Mouse (Mus musculus) megakaryocyte progenitor cell, adult 5-6 weeks (primary cell): ENCODE measurements at regions not wholly inside any gene's neighbourhood (a gene's known extent, or its start where the extent isn't known, plus 50 kb on each side); places are given as distances from the start of the nearest gene placed in this dataset.

Experiments used
- ATAC-seq: replicated peaks from 2 replicates; pipeline ENCODE4 v1.8.0; 2016; ENCODE audit warnings: mild to moderate bottlenecking, moderate TSS enrichment, inconsistent platforms; ENCODE audit not compliant: poor library complexity

DNA sequence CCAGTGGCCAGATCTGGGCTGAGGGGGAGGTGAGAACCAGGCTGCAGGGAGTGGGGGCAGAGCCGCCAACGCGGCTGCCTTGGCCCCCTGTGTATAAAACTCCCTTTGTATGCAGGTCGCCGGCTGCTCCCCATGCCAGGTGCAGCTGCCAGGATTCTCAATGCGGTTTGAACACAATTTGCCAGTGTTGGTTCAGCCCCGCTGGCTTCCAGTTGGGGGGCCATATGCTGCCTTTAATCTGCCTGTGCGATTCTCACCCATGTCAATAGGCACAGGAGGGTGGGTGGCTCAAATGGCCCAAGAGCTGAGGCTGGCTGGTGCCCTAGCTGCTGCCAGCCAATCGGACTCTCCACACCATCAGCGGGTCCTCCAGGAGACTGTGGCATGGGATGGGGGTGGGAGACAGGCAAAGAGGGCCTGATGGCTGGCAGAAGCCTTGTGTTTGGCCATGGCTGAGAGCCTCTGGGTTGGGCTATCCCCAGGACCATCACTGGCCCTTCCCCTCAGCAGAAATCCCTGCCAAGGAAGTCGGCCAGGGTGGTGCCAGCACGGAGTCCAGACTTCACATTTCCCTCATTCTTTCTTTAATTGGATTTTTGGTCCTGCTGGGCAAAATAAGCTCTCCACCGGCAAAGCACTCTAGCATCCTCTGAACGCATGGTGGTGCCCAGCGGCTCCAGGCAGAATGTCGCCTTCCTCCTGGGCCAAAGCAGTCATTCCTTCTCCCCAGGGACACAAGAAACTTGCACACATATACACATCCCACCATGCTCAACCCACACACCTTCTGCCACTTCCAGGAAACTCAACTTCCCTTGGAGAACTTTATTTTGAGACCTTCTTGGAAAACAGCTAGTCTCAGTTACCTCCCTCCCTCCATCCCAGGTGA lies 338.0 kb downstream of the Bcor start:
- ATAC-seq: no peak

DNA sequence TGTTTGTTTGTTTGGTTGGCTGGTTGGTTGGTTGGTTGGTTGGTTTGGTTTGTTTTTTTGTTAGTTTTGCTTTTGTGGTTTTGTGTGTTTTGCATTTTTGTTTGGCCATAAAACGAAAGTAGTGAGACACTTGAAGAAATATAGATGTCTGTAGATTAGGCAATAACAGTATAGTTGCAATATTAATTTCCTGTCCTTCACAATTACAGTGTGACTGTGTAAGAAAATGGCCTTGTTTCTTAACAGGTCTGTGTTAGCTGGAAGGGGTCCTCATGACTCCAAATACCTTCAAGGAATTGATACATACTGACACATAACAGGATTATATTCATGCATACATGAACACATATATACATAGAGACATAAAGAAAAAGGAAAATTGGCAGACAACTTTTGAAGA lies 334.2 kb downstream of the Bcor start:
- ATAC-seq: peak; percentile 52

DNA sequence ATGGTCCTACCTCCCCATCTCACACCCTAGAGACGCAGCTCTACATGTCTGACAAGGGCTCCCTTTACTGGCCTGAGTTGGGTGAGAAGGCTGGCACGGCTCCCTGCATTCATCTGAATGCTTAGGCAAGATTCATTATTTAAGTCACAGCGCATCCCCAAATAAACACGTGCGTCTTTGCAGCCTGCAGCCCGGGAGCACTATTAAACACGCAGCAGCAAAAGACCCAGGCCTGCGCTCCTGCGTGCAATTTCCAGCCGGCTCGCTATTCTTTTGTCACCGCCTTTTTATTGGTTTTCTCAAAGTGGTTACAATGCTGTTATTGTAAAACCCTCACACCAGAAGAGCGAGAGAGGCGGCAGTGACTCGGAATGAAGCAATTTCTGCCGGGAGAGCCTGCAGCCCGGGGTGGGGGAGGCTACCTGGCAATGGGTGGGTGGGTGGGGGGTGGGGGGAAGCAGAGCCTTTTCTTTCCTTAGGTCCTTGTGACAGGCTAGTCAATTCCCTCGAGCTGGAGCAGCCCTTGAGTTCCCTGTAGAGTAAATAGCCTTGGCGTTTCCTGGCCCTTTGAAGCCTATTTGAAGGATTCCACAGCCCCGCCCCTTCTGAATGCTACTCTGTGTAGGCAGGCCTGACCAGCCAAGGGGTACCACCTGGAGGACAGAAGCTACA lies 333.3 kb downstream of the Bcor start:
- ATAC-seq: no peak

DNA sequence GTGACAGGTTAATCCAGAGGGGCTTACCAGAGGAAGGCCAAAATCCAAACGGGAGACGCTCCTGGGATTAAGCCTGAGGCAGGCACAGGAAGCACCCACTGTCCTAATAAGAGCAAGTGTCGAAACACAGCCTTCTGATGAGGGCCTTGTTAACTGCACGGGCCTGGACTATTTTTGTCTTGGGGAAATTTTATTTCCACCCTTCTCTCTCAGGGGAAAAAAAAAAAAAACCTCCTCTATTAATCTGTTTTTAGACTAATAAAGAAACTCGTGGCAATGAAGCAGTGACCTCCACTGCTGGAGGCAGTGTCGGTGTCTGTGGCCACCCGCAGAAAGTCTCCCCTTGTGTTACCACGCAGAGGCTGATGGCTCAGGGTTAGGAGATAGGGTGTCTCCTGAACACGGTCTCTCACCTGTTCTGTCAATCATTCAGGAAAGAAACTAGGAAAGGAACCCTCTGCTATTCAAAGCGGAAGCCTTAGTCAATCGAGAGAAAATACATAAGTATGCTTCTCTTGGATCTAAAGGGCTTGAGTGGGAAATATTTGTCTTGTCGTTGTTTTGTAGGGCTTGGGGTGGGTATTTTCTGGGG lies 330.6 kb downstream of the Bcor start:
- ATAC-seq: no peak

DNA sequence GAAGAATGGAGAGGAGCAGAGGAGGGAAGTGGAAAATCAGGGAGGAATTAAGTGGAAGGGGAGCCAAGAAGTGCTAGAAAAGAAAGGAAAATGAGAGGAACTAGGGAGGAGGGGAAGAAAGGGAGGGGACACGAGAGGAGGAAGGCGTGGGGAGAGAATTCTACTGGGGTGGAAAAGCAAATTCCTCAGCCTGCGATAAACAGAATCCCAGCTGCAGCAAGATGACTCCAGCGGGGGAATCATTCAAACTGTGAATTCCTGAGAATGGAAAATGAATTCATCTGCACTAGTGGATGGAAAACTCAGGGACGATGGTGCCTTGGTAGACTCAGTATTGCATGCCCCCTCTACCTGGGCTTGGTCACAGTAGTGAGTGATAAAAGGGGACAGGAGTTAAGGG lies 322.6 kb downstream of the Bcor start:
- ATAC-seq: no peak

DNA sequence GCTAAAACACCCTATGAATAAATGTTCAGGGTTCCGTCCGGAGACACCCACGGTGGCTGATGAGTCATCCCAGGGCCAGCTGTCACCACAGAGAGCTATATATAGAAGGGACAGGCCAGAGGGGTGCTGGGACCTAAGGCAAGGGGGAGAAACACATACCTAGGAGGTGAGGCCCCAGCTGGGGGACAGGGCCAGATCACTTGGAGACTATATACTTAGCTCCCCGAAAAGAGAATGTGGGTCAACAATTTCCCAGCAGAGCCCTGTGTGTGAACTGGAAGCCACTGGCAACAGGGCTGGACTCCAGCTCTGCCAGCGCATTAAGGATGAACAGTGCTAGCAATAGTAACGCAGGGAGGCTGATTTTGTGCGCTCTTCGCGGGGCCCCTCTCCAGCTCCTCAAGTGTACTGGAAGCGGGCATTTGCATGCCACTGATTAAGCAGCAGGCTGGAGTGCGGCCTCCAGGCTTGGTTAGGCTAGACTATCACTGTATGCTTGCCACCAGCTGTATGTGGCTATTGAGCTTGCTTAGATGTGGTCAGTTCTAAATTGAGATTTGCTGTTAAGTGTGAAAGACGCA lies 320.4 kb downstream of the Bcor start:
- ATAC-seq: peak; percentile 55

DNA sequence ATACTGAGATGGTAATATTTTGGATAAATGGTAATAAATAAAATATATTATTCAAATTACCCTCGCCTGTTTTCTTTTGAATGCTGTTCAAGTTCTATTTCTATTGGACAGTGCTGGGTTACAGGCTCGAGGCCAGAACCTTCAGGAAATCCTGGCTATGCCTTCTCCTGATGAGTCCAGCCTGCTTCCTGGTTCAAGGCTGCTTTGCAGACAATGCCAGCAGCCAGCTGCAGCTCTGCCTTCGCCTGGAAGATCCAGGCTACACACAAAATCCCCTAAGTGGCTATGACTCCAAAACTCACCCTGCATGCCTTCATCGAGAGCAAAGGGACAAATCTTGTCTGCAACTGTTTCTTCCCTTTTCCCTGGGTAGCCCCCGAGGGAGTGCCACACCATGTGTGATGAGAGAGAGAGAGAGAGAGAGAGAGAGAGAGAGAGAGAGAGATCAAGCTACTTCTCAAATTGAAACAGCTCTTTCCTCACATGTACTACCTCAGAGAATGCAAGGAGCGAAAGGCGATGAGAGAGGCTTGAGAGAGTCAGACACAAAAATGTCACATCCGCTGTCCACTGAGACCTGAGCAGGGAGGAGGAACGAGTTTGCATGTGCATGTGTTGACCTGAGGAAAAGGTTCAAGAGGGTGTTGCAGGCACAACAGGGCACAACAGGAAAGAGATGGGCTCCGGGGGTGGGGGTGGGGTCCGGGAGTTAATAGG lies 319.7 kb downstream of the Bcor start:
- ATAC-seq: no peak

DNA sequence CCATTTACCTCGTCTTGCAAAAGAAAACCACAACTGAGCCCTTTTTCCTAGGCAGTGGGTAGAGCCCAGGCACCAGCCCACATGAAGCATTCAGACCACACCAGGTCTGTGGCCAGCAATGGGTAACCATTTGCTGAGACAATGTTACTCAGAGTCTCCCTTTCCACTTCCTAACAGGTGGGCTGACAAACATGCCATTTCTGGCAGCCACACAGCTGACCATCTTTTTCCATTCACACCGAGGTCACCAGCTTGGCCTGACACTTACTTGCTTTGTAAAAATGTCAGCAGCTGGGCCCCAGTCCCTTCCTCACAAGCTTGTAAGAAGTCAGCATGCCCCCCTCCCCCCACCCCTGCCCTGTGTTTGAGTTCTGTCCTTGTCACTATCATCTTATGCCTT lies 314.6 kb downstream of the Bcor start:
- ATAC-seq: no peak

DNA sequence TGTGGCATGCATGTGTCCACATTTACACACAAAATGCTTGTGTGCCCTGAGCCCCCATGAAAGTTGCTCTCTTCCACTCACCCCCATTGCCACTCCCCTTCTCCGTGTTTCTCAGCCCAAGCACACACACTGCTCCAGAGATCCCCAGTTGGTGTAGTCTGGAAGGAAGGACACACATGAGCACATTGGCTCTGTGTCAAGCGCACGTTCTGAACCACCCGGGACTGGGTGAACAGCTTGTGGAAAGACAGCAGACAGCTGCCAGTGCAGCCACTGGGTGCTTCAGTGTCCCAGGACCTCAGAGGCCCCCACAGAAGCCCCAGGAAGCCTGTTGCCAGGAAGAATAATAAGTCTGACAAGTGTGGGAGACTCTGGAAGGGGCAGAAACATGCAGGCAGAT lies 304.2 kb downstream of the Bcor start:
- no peak for ATAC-seq

DNA sequence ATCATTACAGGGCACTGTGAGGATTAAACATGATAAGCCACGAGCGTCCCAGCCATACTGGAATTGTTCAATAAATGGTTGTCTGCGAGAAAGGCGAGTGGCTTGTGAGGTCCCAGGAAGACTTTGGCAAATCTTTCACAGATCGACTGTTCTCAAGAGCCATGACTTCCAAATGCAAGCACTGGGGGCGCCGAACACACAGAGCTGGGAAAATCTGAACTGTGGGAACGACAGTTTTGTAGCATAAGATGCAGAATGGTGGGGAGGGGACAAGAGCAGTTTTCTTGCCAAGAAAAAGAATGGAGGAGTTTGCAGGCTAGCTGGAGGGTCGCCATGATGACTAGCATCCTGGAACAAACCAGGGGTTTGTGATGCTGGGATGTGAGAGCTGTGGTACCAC lies 300.8 kb downstream of the Bcor start:
- ATAC-seq: no peak

DNA sequence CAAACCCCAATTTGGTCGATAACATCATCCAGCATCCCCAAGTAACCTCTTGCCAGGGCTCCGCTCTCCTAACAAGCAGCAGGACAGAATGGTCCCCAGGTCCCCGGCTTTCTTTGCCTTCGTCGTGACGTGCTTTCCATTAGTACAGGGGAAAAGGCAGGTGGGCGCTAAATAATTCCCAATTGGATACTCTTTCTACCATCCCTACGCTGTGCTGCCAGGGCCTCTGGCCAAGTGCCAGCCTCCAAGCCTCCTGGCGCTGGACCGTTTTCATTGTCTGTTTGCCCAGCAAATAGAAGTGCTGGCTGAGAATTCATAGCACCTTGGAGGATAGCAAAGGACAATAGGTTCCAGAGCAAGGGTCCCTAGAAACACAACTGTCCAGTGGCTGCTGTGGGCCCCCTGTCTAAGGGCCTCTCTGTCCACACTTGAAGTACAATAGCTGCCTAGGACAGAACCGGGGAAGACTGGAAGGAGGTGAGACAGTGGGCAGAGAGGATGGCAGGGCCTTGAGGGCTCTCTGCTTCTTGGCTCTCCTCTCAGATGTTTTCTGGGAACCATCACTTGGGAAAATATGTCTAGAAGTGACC lies 298.9 kb downstream of the Bcor start:
- no peak for ATAC-seq

DNA sequence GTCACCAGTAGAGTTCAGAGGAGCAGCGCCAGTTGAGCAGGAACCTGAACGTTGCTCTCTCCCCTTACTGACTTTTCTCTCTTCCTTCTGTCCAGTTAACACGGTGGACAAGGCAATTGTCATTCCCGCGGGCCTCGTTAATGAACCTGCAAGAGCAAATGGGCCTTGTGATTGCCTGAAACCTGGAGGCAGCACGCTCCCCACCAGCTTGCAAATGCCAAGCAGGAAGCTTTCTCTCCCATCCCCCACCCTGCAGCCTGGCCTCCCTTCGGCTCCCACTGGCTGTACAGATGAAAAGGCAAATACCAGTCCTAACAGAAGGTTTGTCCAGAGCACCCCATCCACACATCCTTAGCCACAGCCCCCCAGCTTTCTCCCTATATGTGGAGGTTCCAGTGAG lies 298.3 kb downstream of the Bcor start:
- ATAC-seq: no peak

DNA sequence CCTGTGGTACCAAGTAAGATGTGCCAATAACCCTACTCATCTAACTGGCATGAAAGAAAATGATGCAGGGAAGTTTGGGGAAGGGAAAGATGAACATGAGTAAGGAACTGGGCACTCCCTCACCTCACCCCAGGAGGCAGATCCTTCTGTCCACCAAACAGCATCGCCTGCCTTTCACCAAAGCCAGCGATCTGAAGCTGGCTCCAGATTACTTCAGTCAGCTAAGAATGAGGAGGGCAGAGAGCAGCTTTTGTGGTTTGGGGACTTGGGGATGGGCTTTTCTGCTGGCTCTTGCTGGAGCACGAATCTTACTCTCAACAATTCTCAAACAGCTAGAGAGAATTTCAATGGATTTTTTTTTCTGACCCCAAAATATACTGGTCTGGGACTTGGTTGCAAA lies 297.0 kb downstream of the Bcor start:
- no peak for ATAC-seq

DNA sequence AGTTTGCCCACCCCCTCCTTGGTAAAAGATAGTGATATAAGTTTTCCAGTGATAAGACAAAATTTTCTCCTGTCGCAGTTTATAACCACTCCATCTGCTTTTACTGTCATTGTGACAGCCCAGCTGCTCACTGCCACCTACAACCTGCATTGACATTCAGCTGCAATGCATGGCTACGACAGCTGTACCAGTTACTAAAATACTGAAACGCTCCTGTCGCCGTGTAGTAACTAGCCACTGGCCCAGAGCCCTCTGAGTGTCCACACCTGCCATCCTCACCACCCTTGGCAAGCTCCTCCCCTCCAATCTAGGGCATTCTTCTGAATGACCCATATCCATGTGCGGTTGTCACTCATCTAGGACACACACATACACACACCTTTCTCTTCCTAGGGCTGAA lies 286.2 kb downstream of the Bcor start:
- ATAC-seq: no peak

DNA sequence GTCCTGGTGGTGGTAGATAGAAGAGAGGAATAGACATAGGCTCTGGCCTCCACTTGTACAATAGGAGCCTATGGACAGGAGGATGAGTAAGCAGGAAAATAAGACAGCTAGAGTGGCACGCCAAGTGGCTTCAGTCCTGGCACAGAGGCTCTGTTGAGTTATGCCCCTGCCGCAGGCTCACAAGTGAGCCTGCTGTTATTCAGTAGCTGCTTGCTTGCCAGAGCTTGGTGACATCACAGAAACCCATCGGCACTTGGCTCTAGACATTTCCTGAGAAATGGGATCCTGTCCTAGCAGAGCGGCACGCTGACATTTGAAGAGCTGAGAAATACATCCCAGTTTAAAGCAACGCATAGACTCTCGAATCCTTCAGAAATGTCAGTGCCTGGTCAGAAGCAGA lies 283.5 kb downstream of the Bcor start:
- no peak for ATAC-seq

DNA sequence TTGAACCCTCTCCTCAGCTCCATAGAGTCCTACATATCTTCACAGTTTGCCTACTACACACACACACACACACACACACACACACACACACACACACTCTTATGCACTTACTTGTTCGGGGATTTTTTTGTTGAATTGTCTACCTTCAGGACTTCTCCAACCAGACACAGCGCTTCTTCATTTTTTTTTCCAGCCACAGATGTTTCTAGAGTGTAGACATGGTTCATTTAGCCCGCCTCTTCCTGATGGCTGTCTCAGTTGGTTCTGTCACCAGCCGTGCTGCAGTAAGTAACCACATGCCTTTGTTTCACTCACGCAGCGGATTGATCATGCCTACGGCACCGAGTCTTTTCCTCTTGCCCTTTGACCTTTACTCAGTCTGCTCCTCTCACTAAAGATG lies 282.1 kb downstream of the Bcor start:
- 0 out of 2 replicates have a peak, but pooled peaks have one; percentile 9 for ATAC-seq

DNA sequence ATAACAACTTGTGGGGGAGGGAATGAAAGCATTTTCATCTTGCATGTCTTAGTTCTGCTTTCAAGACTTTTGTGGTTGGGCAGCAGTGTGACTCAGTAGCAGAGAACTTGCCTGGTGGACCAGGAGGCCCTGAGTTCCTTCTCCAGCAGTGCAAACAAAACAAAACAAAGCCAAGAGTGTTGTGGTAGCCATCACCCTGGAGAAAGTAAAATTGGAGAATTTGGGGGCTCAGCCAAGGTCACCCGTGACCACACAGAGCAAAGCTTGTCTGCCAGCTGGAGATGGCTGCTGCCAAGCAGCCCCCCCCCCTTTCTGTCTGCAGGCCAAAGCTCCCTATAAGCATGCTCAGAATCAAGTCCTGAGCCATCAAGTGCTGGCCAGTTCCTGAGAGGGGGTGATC lies 279.2 kb downstream of the Bcor start:
- peak; percentile 70 for ATAC-seq

DNA sequence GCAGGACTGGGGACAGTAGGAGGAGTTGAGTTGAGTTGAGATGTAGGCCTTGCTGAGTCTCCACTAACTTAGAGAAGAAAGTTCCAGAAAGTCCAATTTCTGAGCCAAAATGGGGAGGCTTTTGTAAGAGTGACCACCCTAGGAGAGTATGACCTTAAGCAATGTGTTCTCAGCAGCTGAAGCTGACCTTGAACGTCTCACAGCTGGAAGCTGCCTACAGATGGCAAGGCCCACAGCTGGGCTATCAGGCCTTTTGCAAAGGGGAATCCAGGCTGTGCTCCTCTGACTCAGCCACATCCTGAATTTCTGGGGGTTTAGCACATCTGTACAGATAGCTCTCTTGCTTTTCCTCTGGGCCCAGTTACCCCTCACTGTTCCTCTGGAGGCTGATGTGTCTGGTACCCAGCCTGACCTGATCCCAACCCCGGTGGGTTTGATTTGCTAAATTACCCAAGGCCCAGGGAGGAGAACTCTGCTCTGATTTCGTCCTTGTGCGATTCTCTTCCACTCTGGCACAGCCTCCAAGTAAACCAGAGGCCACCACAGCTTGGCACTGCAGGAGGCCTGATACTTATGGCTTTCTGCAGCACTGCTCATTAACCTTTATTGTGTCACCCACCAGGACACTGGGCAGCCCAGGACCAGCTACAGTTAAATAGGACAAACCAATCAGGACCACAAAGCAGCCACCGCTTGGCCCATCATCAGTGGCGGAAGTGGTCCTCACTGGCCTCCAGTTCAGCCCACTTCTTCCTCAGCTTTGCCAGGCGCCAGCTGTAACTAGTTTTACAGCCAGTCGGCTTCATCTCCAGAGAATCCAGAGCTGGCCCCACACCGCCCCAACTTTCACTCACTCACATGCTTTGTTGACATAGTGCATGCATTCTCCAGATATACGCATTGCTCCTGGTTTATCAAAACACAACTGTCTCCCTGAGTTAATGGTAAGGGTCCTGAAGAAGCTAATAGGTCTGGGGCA lies 276.1 kb downstream of the Bcor start:
- ATAC-seq: no peak

DNA sequence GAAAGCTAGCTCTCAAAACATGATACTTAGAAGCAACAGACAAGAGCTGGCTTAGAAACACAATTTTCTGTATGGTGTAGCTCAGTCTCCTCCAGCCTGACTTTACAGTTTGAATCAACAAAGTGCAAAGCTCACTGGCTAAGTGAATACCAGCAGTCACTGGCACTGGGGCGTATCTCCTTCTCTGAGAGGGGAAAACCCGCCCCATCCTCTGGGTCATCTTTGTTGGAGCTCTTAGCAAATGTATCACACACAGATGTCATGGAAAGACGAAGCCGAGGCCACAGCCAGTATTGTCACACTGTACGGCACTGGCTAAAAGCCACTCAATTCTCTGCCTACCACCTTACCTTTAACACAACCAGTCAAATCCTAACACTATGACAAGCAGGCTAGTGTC lies 267.8 kb downstream of the Bcor start:
- ATAC-seq: no peak
